Mouse (Mus musculus) bone marrow, adult 2 months (tissue): ENCODE data around the gene Map3k5.

Experiments
- CTCF ChIP-seq: fragments of 200-500 bp; IDR thresholded peaks from 2 replicates; pipeline ENCODE4 v1.5.1; 2011; ENCODE audit warnings: low read length, control low read depth; ENCODE audit not compliant: control insufficient read depth, insufficient read depth
- POLR2A ChIP-seq: fragments of 200-500 bp; IDR thresholded peaks from 2 replicates; pipeline ENCODE4 v1.6.1; 2011; ENCODE audit warnings: low read depth, mild to moderate bottlenecking, control low read depth, low read length, borderline replicate concordance; ENCODE audit not compliant: control insufficient read depth

DNA sequence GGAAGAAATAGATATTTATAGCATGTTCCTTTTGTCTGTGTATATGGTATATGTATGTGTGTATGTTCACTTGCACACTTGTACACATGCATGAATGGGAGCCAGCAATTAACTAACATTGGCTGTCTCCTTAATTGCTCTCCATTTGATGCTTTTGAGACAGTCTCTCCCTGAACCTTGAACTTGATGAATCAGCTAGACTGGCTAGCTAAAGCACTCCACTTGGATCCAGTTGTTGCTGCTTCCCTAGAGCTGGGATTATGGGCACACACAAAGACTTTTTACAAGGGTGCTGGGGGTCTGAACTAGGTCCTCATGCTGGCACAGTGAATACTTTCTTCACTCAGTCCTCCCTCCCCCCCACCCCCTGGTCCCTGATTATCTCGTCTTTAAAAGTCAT is 28.9 kb downstream of the Map3k5 start:
- TF ChIP-seq POLR2A = no peak
- TF ChIP-seq CTCF = no peak
